Mouse (Mus musculus) left cerebral cortex, adult 11 months (tissue): ENCODE results near the gene Arhgap42.

Experiments
- DNase-seq: peaks from one replicate; pipeline ENCODE4 v3.0.0; 2022; ENCODE audit warnings: low spot score

The Arhgap42 gene

DNA sequence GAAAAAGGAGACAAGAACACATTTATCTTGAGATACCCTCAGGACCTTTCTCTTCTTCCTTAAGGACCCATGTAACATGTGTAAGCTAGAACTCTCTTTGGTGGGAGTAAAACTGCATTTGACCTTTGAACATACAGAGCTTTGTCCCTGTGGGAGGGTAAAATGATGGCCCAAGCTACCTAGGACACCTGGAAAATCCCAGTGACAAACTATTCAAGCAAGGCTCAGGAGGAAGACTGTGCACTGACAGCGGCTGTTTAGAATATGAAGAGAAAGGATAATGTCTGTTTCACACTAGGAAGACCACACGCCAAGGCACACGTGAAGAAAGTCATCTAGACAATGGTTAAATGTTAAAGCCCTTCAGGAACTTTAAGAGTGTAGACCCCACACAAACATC lies 211.0 kb downstream of the Arhgap42 start:
- no peak for DNase-seq

DNA sequence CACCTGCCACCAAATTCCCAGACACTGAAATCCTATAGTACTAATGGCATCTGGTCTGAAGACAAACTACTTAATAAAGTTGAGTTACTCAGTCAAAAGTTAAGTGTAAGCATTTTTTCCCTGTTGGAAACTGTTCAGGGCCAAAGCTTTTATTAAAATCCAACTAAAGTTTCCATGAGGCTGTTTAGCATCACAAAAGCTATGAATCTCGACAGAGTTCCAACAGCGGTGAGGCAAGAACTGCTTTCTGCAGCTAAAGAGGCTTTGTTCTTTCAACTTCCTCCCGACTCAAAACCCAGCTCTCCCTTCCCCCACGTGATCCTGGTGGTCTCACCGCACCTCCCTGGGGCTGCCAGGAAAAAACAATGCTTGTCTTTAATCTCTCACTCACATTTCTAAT lies 211.5 kb downstream of the Arhgap42 start:
- DNase-seq = no peak

DNA sequence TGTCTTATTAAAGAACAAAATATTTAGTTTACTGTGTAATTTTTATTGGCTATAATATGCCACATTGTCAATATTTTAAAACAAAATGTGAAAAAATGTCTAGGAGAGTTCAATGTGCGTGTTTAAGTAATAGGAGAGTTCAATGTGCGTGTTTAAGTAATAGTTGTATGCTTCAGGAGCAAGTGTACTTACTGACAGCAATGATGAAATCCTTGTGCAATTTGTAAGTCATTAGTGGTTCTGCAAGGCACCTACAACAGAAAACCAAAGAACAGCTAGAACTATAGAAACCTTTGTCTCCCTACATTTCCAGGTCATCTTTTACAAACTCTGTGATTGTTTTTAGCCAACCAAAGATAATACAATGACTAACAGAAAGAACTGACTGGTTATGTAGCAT lies 223.8 kb downstream of the Arhgap42 start:
- DNase-seq = no peak

DNA sequence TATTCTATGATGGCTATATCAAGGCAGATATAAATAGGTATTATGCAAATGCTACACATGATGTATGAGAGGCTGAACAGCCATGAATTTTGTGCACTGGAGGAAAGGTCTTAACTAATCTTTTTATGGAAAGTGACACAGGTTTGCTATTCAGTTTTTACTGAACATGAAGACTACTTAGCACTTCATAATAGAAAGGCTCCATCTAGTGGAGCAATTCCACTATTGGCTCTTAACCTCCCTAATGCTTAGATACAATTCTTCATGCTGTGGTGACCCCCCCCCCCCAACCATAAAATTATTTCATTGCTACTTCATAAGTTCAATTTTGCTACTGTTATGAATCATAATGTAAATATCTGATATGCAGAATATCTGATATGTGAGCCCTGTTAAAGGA lies 237.7 kb downstream of the Arhgap42 start:
- peak; percentile 19 for DNase-seq

DNA sequence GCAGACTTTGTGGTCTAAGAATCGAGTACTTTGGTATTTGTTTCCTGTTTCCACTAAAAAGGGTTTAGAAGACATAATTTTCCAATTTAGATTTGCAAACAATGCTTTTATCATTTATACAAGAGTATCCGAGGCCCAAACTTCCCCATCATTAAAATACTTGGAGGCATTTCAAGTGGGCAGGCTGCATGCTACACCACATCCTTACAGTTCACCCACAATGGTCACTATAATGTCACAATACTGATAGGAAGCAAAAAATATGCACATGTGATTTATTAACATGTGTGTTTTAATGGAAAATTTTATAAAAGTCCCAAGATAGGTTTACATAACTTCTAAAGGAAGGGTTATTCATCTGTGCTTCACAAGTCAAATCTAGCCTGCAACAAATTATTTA lies 242.4 kb downstream of the Arhgap42 start:
- DNase-seq = no peak

DNA sequence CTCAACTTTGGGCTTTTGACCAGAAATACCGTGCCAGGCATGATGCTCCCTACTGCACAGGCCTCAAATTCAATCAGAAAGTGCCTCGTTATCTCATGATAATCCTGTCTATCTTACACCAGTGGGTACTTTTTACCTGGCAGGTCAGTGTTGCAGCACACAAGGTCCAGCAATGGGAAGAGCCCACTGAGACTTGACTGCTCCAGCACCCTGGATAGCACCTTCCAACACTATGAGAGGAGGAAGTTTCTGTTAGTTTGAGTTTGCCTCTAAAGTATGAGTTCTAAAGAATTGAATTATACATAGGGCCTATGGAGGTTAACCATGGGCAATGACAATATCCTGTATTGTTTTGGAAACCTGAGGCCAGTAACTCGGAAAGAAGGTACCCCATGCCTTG lies 256.6 kb downstream of the Arhgap42 start:
- DNase-seq = no peak

DNA sequence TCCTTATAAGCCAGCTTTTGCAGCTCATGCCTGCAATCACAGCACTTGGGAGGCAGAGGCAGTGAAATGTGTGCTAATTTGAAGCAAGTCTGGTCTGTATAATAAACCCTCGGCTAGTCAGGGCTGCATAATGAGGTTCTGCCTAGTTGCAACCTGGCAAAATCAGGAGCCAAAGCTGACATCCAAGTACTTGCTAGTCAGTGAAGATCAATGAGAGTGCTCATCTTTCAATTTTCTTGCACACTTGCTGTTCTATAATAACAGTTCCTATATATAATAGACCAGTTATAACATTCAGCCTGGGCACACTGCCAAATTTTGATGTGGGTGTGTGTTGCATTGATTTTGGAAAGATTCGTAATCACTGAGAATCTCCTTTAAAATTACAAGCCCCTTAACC lies 261.1 kb downstream of the Arhgap42 start:
- no peak for DNase-seq

DNA sequence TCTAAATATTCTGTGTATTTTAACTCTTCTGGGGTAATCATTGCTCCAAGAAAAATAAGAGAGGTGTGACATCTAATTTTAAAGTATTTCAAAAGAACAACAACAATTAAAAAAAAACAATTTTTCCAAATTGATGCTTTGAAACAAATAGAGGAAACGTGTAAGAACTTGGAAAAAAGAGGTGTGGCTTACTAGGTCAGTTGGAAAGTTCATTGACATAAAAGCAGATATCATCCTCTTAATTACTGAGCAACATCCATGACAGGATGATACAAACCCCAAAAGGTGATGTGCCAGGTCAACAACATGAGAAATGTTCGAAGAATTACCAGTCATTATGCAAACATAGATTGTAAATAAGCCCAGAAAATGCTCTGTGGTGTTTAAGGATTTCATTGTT lies 267.4 kb downstream of the Arhgap42 start, which contains the start of gene Gm16485:
Gene Gm16485, plus strand, starts transcription at position 301 of the 400 bp plus-strand sequence.
- no peak for DNase-seq

DNA sequence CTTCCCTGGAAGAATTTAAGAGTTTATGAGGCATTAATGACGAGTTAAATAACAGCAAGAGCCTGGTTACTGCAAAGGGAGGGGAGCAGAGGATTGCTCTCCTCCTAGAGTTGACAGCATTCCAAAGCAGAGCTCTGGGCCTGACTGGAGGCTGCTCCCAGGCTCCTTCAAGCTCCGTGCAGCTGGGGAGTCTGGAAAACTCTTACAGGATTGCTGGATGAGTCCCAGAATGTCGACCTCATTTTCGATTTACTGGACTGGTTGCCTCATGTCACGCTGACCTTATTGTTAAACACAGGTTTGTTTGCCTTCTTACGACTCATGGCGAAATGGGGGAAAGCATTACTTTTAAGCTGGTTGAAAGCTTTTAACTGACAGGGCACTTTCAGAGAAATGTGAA lies 268.7 kb downstream of the Arhgap42 start:
- no peak for DNase-seq

DNA sequence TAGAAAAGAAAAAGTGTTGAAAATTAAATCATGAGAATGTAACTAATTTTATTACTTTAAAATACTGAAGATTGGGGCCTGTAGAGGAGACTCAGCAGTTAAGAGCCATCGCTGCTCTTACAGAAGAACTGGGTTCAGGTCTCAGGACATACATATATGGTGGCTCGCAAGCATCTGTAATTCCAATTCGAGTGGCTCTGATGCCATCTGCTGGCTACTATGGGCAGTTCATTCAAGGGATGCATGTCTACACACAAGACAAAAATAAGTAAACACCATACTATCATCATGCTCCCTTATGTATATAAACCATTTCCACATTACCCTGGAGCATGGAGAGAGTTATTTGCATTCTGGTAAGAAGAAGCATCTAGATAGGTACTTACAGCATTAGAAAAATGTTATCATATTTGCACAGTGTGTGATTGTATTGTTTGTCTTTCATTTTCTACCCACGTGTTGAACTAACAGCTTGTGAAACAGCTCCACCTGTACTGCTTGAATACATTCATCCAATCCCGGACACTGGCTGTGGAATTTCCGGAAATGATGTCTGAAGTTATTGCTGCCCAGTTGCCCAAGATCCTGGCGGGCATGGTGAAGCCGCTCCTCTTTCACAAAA lies 274.3 kb downstream of the Arhgap42 start:
- peak; percentile 17 for DNase-seq

DNA sequence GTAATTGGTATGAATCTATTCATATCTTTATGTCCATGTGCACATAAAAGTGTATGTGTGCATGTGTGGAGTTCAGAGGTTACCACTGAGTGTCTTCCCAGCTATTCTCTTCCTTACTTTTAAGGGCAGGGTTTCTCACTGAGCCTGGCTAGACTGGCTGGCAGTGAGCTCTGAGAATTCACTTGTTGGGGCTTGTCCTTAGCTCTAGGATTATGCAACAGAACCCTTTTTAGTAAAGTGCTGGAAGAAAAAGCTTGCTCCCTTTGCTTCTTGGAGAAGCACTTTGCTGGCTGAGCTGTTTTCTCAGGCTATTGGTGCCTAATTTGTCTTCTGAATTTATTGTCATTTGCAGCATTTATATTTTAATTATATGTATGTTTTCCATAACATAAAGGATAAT lies 285.6 kb downstream of the Arhgap42 start:
- DNase-seq = no peak
